Mouse (Mus musculus): ENCODE results near the gene Magix. TPM values are rescaled to one million over a fixed set of nuclear protein-coding genes. Genes with fewer than 3 reads are reported as not detected.

Gene Magix
- total RNA-seq, 2 experiments from 2014 or later, result 0.31 to 0.52 TPM

GRCm38 (mm10) chrX:7639536-7640325 lies 41.3 kb downstream of the Magix start:
- no peak for TF ChIP-seq CTCF (conservative IDR thresholded peaks at IDR 0.05)
- Histone ChIP-seq H3K27ac (peak overlapping the region; percentile 90), H3K4me3 (peak overlapping the region; percentile 58)
- no peak for DNase-seq (ENCODE audit: low spot score in 2 of 2)

DNA sequence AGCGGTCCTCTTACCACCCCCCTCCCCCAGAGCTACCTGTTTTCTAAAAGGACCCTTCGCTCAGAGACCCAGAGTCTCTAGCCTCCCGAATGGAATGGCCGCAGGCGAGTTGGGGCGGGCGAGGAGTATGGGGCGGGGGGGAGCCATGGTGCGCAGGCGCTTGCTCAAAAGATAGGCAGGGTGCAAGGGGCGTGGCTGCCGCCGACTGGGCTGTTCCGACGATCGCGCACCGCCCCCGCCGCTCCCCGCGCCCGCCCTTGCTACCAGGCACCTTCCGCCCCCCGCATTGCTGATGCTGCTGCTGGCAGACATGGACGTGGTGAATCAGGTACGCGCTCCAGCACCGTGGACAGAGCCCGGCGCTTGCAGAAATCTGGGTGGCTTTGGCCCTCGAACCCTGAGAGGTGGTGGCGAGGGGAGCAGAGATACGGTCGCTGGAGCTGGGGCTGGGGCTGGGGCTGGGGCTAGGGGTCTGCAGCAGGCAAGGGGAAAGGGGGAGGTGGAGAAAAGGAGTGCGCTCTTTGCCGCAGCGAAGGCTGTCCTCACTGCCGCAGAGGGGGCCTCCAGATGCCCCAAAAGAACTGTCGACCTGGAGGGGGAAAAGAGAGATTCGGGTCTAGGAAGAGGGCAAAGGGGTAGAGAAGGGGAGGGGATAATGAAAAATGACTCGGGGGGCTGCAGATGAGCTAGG lies 42.5 kb downstream of the Magix start, which contains the start of gene Syp:
TSS of gene Syp (plus strand) at position 71 of the 691 bp plus-strand sequence.
- Histone ChIP-seq H3K4me3 (peak within 1 kb of the TSS; percentile 58), H3K27ac (peak within 1 kb of the TSS; percentile 90)
- peak; percentile 86 to 90 for DNase-seq (ENCODE audit: low spot score in 2 of 2)
- no peak for TF ChIP-seq CTCF (conservative IDR thresholded peaks at IDR 0.05)

DNA sequence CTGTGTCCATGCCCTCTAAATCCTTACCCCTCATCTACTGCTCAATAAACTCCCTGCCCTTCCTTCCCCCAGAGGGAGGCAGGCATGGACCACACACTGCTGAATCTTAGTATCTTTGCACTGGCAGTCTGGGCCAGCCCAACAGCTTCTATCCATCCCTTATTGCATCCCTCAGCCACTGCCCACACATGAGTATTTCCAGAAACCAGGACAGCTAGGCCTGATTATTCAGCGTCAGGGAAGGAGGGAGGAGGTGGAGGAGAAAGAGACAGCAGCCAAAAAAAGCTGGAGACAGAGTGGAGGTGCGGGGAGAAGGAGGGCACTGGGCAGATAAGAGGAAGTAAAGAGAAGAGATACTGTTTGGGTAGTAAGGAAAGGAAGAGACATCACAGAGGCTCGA lies 46.0 kb downstream of the Magix start:
- no peak for TF ChIP-seq CTCF (conservative IDR thresholded peaks at IDR 0.05)
- no peak overlapping the region for H3K4me3 ChIP-seq
- peak overlapping the region; percentile 18; the same call in 1 of the 2 replicates for H3K27ac ChIP-seq
- no peak for DNase-seq (ENCODE audit: low spot score in 2 of 2)

DNA sequence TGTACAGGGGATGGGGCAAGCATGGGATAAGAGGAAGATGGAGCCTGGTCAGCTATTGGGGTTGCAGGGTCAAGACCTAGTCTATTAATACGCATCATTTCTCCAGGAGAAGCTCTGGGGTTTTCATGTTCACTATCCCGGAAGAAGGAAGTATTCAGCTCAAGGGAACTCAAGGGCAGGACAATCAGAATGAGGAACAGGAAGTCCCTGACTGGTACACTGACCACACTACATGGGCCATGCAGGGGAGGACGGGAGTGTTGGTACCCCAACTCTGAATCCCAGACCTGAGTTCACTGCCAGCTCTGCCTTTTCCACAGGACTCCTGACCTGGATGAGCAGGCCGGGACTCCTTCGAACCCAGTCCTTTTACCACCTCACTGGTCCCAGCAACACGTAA lies 48.5 kb downstream of the Magix start:
- no peak overlapping the region for H3K27ac ChIP-seq
- H3K4me3 ChIP-seq, result no peak overlapping the region
- TF ChIP-seq CTCF (conservative IDR thresholded peaks at IDR 0.05), result no peak
- DNase-seq (ENCODE audit: low spot score in 2 of 2), result no peak

Other genes with a start within 250 kb of the Magix start
- gene Foxp3, start 107.6 kb downstream of the Magix start, total RNA-seq (2021), result under 1 TPM in 1 of 2 experiments, not detected in 1; 0.10 TPM
- gene Ppp1r3f, start 107.0 kb downstream of the Magix start, total RNA-seq (2021), result 10 to 100 TPM; 16.4 to 16.7 TPM
- 10 to 100 TPM; 25.3 to 25.5 TPM for gene Ccdc22, start 75.7 kb downstream of the Magix start, total RNA-seq (2021)
- under 1 TPM in 1 of 2 experiments, not detected in 1; 0.08 TPM for gene Cacna1f, start 74.2 kb downstream of the Magix start, total RNA-seq (2021)
- gene Syp, start 42.8 kb downstream of the Magix start, total RNA-seq (2021), result 1,000 to 10,000 TPM; 1,738 to 1,877 TPM
- gene Prickle3, start 24.0 kb downstream of the Magix start, total RNA-seq (2021), result 1 to 10 TPM; 1.0 to 1.1 TPM
- gene Plp2, start 9.9 kb downstream of the Magix start, total RNA-seq (2021), result 1 to 10 TPM; 4.9 to 5.4 TPM
- 10 to 100 TPM; 32.6 to 40.6 TPM for gene Gpkow, start 15.9 kb upstream of the Magix start, total RNA-seq (2021)
- 10 to 100 TPM; 63.9 to 68.2 TPM for gene Wdr45, start 33.1 kb upstream of the Magix start, total RNA-seq (2021)
- not detected for gene Gm45208, start 41.0 kb upstream of the Magix start, total RNA-seq (2021)
- 100 to 1,000 TPM in 1 of 2 experiments, 10 to 100 TPM in 1; 91.6 to 102 TPM for gene Praf2, start 47.2 kb upstream of the Magix start, total RNA-seq (2021)
- 10 to 100 TPM; 14.7 to 20.6 TPM for gene Ccdc120, start 69.7 kb upstream of the Magix start, total RNA-seq (2021)
- gene Tfe3, start 81.3 kb upstream of the Magix start, total RNA-seq (2021), result 10 to 100 TPM; 29.0 to 35.1 TPM
- 100 to 1,000 TPM; 105 to 108 TPM for gene Gripap1, start 108.5 kb upstream of the Magix start, total RNA-seq (2021)
- gene Kcnd1, start 141.0 kb upstream of the Magix start, total RNA-seq (2021), result 1 to 10 TPM; 9.5 to 9.7 TPM
- gene Otud5, start 160.1 kb upstream of the Magix start, total RNA-seq (2021), result 10 to 100 TPM; 82.6 to 83.8 TPM
- gene Pim2, start 197.0 kb upstream of the Magix start, total RNA-seq (2021), result 10 to 100 TPM; 53.0 to 54.6 TPM
- gene Slc35a2, start 202.8 kb upstream of the Magix start, total RNA-seq (2021), result 10 to 100 TPM; 36.0 to 40.5 TPM
- gene Pqbp1, start 218.0 kb upstream of the Magix start, total RNA-seq (2021), result 10 to 100 TPM; 83.6 to 92.9 TPM
- gene Timm17b, start 218.1 kb upstream of the Magix start, total RNA-seq (2021), result 10 to 100 TPM; 21.4 to 26.3 TPM
- gene Gm10491, start 226.6 kb upstream of the Magix start, total RNA-seq (2021), result not detected
- gene Gm10490, start 228.3 kb upstream of the Magix start, total RNA-seq (2021), result not detected
- 100 to 1,000 TPM; 376 to 404 TPM for gene Pcsk1n, start 238.6 kb upstream of the Magix start, total RNA-seq (2021)
- gene Eras, start 247.4 kb upstream of the Magix start, total RNA-seq (2021), result not detected

Measured in layer of hippocampus, adult 2 months (tissue).